Mouse (Mus musculus) heart, embryonic 12.5 days (tissue): ENCODE data around the gene Ace2. TPM values are rescaled to one million over a fixed set of nuclear protein-coding genes. Genes with fewer than 3 reads are reported as not detected.

Source experiments
- ATAC-seq: fragments of 200-750 bp; cut with Nextera tagmentation; 2 replicates; pipeline ENCODE4 v1.8.0; 2017; ENCODE audit warnings: moderate TSS enrichment, moderate library complexity; ENCODE audit not compliant: insufficient number of reproducible peaks, low FRiP score
- H3K27ac ChIP-seq: fragments of 300-500 bp; sonication (generic); 2 replicates; pipeline ENCODE4 v1.5.1; 2016; ENCODE audit warnings: mild to moderate bottlenecking, moderate library complexity; ENCODE audit not compliant: poor library complexity, severe bottlenecking
- H3K27me3 ChIP-seq: fragments of 300-500 bp; sonication (generic); replicated peaks from 2 replicates; pipeline ENCODE4 v1.6.1; 2016; ENCODE audit warnings: mild to moderate bottlenecking, moderate library complexity
- H3K36me3 ChIP-seq: fragments of 300-500 bp; sonication (generic); 2 replicates; pipeline ENCODE4 v1.6.1; 2016; ENCODE audit warnings: mild to moderate bottlenecking, moderate library complexity
- H3K4me1 ChIP-seq: fragments of 300-500 bp; sonication (generic); replicated peaks from 2 replicates; pipeline ENCODE4 v1.6.1; 2016; ENCODE audit warnings: mild to moderate bottlenecking
- H3K4me2 ChIP-seq: fragments of 300-500 bp; sonication (generic); 2 replicates; pipeline ENCODE4 v1.6.1; 2016; ENCODE audit warnings: mild to moderate bottlenecking, moderate library complexity
- H3K4me3 ChIP-seq: fragments of 300-500 bp; sonication (generic); 2 replicates; pipeline ENCODE4 v1.5.1; 2016; ENCODE audit warnings: mild to moderate bottlenecking
- H3K9ac ChIP-seq: fragments of 300-500 bp; sonication (generic); 2 replicates; pipeline ENCODE4 v1.6.1; 2016; ENCODE audit warnings: mild to moderate bottlenecking, moderate library complexity
- H3K9me3 ChIP-seq: fragments of 300-500 bp; sonication (generic); replicated peaks from 2 replicates; pipeline ENCODE4 v1.6.1; 2016; ENCODE audit warnings: mild to moderate bottlenecking, moderate library complexity
- WGBS: fragments of 180-500 bp; shearing (Covaris S2); methylation state at CpG from one replicate; pipeline ENCODE4 v1.1.7; 2016; 5-methylcytosine and 5-hydroxymethylcytosine counted together
- polyA plus RNA-seq: library from polyadenylated mRNA; unstranded; fragments of >200 nt; fragmentation: Nextera tagmentation; extraction: Ambion mirVana; gene quantifications from 2 replicates; pipeline ENCODE4 v1.2.1, GENCODE M21; 2016

Gene Ace2
- polyA plus RNA-seq, 1 experiment from 2014 or later = 0.17 TPM

DNA sequence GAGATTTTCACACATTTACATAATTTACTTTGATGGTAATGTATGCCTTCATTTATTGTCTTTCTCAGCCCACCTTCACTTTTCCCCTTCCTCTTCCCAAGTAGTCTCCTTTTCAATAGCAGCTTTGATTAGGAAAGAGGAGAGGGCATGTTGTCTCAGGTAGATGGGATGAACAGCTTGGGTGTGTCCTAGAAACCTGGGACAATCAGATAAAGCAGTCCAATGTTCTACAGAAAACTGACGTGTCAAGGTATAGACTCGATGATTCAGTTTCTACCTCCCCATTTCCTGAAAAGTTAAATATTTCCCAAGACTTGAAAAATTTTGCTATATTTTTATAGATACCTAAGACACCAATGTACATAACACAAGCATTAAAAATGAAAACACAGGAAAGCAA is 39.7 kb downstream of the Ace2 start:
- 78% methylated on average over 2 of the region's 2 CpGs for WGBS
- H3K4me1 ChIP-seq = no peaks in the 10 kb centered on the region
- no peak overlapping the region for H3K9ac ChIP-seq
- no peaks in the 10 kb centered on the region for H3K27me3 ChIP-seq
- no peak overlapping the region for H3K4me3 ChIP-seq
- H3K4me2 ChIP-seq = no peak overlapping the region
- H3K27ac ChIP-seq = no peak overlapping the region
- H3K36me3 ChIP-seq = no peaks in the 10 kb centered on the region
- no peaks in the 10 kb centered on the region for H3K9me3 ChIP-seq
- no peak for ATAC-seq

GRCm38 (mm10) chrX:164179746-164180145 is 40.6 kb downstream of the Ace2 start:
- Histone ChIP-seq H3K4me2 (no peak overlapping the region), H3K9ac (no peak overlapping the region), H3K4me1 (no peaks in the 10 kb centered on the region), H3K27me3 (no peaks in the 10 kb centered on the region), H3K27ac (no peak overlapping the region), H3K36me3 (no peaks in the 10 kb centered on the region), H3K4me3 (no peak overlapping the region), H3K9me3 (no peaks in the 10 kb centered on the region)
- WGBS = 23% methylated on average over 3 of the region's 3 CpGs
- no peak for ATAC-seq

DNA sequence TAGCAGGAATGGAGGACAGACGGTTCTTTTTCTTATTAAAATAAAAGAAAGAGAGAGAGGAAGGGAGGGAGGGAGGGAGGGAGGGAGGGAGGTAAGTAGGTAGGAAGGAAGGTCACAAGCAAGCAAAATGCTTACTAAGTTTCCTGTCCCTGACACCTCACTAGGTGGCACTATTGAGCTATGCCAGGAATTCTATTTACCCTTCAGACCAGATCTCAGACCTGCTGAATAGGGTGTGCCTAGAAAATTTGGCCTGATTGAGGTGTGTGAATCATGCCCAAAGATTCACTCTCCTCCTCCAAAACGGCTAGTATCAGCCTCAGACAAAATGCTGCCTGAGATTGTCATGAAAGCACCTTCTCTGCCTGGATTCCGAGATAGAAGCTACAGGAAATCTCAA is 44.7 kb downstream of the Ace2 start:
- ATAC-seq = no peak
- no peaks in the 10 kb centered on the region for H3K4me1 ChIP-seq
- H3K4me3 ChIP-seq = no peak overlapping the region
- no peak overlapping the region for H3K4me2 ChIP-seq
- no peaks in the 10 kb centered on the region for H3K9me3 ChIP-seq
- no peak overlapping the region for H3K27ac ChIP-seq
- no peaks in the 10 kb centered on the region for H3K36me3 ChIP-seq
- H3K27me3 ChIP-seq = peaks cover 3% of the 10 kb centered on the region; the same call in 1 of the 2 replicates
- WGBS = 29% methylated on average over 3 of the region's 3 CpGs
- no peak overlapping the region for H3K9ac ChIP-seq

DNA sequence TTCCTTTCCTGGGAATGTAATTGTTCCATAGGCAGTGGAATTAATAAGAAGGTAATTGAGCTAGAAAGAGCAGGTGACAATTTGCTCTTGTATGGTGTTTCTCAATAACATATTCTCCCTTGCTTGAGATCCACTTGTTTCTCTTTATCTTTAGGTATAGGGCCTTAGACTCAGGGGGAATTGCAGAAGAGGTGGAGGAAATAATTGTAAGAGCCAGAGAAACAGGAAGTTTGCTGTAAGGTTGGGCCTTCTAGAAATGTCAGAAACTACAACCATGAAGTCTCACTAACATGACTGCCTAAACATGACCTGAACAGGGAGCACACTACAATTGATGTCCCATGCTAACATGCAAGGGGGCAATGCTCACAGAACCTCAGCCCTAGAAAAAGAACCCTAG is 50.7 kb downstream of the Ace2 start:
- Histone ChIP-seq H3K4me1 (no peaks in the 10 kb centered on the region), H3K4me2 (no peak overlapping the region), H3K27me3 (peaks cover 3% of the 10 kb centered on the region; the same call in 1 of the 2 replicates), H3K9me3 (no peaks in the 10 kb centered on the region), H3K4me3 (no peak overlapping the region), H3K9ac (no peak overlapping the region), H3K36me3 (no peaks in the 10 kb centered on the region), H3K27ac (no peak overlapping the region)
- ATAC-seq = no peak

DNA sequence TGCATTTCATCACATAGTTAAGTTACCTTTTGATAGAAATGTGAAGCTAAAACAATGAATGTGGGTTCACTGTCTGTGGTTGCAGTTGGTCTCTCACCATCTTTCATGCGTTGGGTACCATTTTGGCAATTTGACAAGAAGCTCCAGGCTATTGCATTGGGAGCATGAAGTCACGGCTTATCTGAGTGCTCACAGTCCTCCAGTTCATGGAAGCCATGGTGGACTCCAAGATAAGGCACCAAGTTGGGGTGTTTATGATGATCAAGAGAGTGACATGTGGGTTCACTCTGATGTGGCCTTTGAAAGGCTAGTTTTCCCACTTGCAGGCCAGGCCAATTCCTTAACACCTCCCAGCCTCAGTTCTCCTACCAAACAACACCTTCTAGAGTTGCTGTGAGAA is 58.5 kb downstream of the Ace2 start:
- Histone ChIP-seq H3K36me3 (no peaks in the 10 kb centered on the region), H3K4me3 (no peak overlapping the region), H3K27ac (no peak overlapping the region), H3K9ac (no peak overlapping the region), H3K4me1 (no peaks in the 10 kb centered on the region), H3K4me2 (no peak overlapping the region), H3K27me3 (no peaks in the 10 kb centered on the region), H3K9me3 (no peaks in the 10 kb centered on the region)
- ATAC-seq = no peak
- WGBS = 79% methylated on average over 2 of the region's 2 CpGs

DNA sequence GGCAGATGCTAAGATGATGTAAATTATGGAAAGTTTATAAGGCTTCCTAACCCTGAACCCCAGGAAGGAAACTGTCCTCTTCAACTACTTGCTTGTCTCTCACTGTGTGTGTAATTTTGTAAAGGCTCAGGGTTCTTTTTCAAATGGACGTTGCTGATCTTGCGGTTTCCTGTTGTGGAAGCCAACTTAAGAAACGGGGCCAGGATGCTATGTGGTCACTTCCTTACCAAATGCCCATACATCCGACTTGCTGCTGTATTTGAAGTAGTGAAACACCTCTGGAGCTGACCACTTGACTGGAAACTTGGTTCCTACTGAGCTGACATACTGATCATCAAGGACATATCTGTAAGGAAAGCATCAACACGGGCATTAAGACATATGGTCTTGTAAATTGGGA is 61.4 kb downstream of the Ace2 start:
- H3K27me3 ChIP-seq = no peaks in the 10 kb centered on the region
- H3K36me3 ChIP-seq = no peaks in the 10 kb centered on the region
- no peak overlapping the region for H3K4me2 ChIP-seq
- no peak overlapping the region for H3K4me3 ChIP-seq
- no peaks in the 10 kb centered on the region for H3K9me3 ChIP-seq
- no peaks in the 10 kb centered on the region for H3K4me1 ChIP-seq
- H3K9ac ChIP-seq = no peak overlapping the region
- no peak overlapping the region for H3K27ac ChIP-seq
- 66% methylated on average over 5 of the region's 5 CpGs for WGBS
- no peak for ATAC-seq

DNA sequence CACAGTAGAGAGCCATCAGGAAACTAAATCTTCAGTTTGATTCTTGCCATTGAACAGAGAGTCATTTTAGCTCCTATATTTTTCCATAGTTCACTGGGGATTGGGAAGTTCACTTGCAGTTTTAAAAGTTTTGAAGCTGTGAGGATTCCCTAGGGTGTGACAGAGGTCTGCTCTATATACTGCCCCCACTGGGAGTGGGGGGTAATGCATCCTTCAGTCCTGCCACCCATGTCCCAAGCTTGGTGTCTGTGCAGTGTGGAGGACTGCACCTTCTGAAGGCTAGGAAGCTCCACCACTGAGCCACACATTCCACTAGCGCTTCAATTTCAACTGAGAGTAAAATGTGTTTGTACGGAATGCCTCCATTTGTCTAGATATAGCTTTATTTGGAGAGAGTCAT is 82.9 kb downstream of the Ace2 start:
- no peak for ATAC-seq
- Histone ChIP-seq H3K36me3 (no peaks in the 10 kb centered on the region), H3K9me3 (no peaks in the 10 kb centered on the region), H3K27ac (no peak overlapping the region), H3K4me1 (no peaks in the 10 kb centered on the region), H3K4me2 (no peak overlapping the region), H3K9ac (no peak overlapping the region), H3K27me3 (no peaks in the 10 kb centered on the region), H3K4me3 (no peak overlapping the region)
- 66% methylated on average over 2 of the region's 2 CpGs for WGBS

- Histone ChIP-seq H3K4me3 (no peak overlapping the region), H3K36me3 (no peaks in the 10 kb centered on the region), H3K27ac (no peak overlapping the region), H3K9ac (no peak overlapping the region), H3K9me3 (0 out of 2 replicates have a peak, but pooled peaks cover 3% of the 10 kb centered on the region), H3K27me3 (no peaks in the 10 kb centered on the region), H3K4me1 (no peaks in the 10 kb centered on the region), H3K4me2 (no peak overlapping the region)
- ATAC-seq = no peak
- 43% methylated on average over 8 of the region's 8 CpGs for WGBS
Measured at GRCm38 (mm10) chrX:164233380-164233779, 94.2 kb downstream of the Ace2 start.

Other genes with a start within 250 kb of the Ace2 start
- 23.7 and 24.9 TPM in 2 replicates for gene Ap1s2, start 230.3 kb upstream of the Ace2 start, polyA plus RNA-seq
- gene Zrsr2, start 180.7 kb upstream of the Ace2 start, polyA plus RNA-seq = 46.9 and 52.8 TPM in 2 replicates
- gene Car5b, start 111.3 kb upstream of the Ace2 start, polyA plus RNA-seq = 0.19 and 0.26 TPM in 2 replicates
- gene Siah1b, start 62.8 kb upstream of the Ace2 start, polyA plus RNA-seq = 24.2 and 26.2 TPM in 2 replicates
- gene Cltrn, start 50.5 kb upstream of the Ace2 start, polyA plus RNA-seq = not detected in 2 replicates
- 8.7 and 8.8 TPM in 2 replicates for gene Bmx, start 118.9 kb downstream of the Ace2 start, polyA plus RNA-seq
- gene Pir, start 130.0 kb downstream of the Ace2 start, polyA plus RNA-seq = 9.2 and 9.9 TPM in 2 replicates
- 2.2 and 3.5 TPM in 2 replicates for gene Vegfd, start 234.0 kb downstream of the Ace2 start, polyA plus RNA-seq